Mouse (Mus musculus) stomach, embryonic 15.5 days (tissue): ENCODE measurements at regions not wholly inside any gene's neighbourhood (a gene's known extent, or its start where the extent isn't known, plus 50 kb on each side); places are given as distances from the start of the nearest gene placed in this dataset.

ENCODE experiments used
- ATAC-seq: fragments of 200-750 bp; cut with Nextera tagmentation; 2 replicates; pipeline ENCODE4 v1.8.0; 2017; ENCODE audit warnings: low read depth, moderate number of reproducible peaks, moderate TSS enrichment; ENCODE audit not compliant: insufficient read depth, low FRiP score
- H3K27ac ChIP-seq: fragments of 300-500 bp; sonication (generic); 2 replicates; pipeline ENCODE4 v1.5.1; 2015; ENCODE audit warnings: mild to moderate bottlenecking, inconsistent platforms
- H3K27me3 ChIP-seq: fragments of 300-500 bp; sonication (generic); replicated peaks from 2 replicates; pipeline ENCODE4 v1.6.1; 2015; ENCODE audit warnings: inconsistent platforms
- H3K36me3 ChIP-seq: fragments of 300-500 bp; sonication (generic); 2 replicates; pipeline ENCODE4 v1.6.1; 2015; ENCODE audit warnings: inconsistent platforms
- H3K4me1 ChIP-seq: fragments of 300-500 bp; sonication (generic); 2 replicates; pipeline ENCODE4 v1.6.1; 2015; ENCODE audit warnings: inconsistent platforms
- H3K4me2 ChIP-seq: fragments of 300-500 bp; sonication (generic); 2 replicates; pipeline ENCODE4 v1.6.1; 2015; ENCODE audit warnings: mild to moderate bottlenecking, inconsistent platforms
- H3K4me3 ChIP-seq: fragments of 300-500 bp; sonication (generic); replicated peaks from 2 replicates; pipeline ENCODE4 v1.5.1; 2015; ENCODE audit warnings: inconsistent platforms
- H3K9ac ChIP-seq: fragments of 300-500 bp; sonication (generic); 2 replicates; pipeline ENCODE4 v1.6.1; 2015; ENCODE audit warnings: inconsistent platforms
- H3K9me3 ChIP-seq: fragments of 300-500 bp; sonication (generic); 2 replicates; pipeline ENCODE4 v1.6.1; 2016; ENCODE audit warnings: inconsistent platforms
- WGBS: fragments of 180-500 bp; shearing (Covaris S2); methylation state at CpG from one replicate; pipeline ENCODE4 v1.1.7; 2015; 5-methylcytosine and 5-hydroxymethylcytosine counted together

DNA sequence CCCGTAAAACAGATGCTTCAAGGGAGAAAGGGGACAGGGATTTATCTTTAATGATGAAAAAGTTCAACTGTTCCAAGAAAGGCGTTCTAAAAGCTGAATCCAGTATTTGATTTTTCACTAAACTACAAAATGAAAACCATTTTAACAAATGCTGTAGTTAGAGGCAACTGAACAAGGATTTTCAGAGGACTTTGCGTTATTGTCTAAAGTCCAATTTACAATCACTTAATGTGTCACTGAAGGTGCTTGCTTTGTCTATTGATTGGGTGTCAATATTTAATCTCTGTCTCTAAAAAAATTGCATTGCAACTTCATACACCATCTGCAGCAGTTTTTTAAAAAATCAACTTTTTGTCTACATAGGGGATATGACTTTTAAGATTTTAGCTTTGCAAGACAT lies 773.4 kb upstream of the Adarb2 start:
- Histone ChIP-seq H3K9ac (no peak overlapping the region), H3K27ac (no peak overlapping the region), H3K27me3 (no peaks in the 10 kb centered on the region), H3K4me1 (no peaks in the 10 kb centered on the region), H3K4me3 (no peak overlapping the region), H3K36me3 (no peaks in the 10 kb centered on the region), H3K9me3 (no peaks in the 10 kb centered on the region), H3K4me2 (no peak overlapping the region)
- ATAC-seq = no peak
- 70% methylated on average over 3 of the region's 3 CpGs for WGBS

GRCm38 (mm10) chr13:7451434-7452002 lies 751.1 kb upstream of the Adarb2 start:
- 33% methylated on average over 2 of the region's 2 CpGs for WGBS
- no peaks in the 10 kb centered on the region for H3K27me3 ChIP-seq
- no peaks in the 10 kb centered on the region for H3K4me1 ChIP-seq
- H3K36me3 ChIP-seq = no peaks in the 10 kb centered on the region
- H3K4me3 ChIP-seq = no peak overlapping the region
- H3K9me3 ChIP-seq = no peaks in the 10 kb centered on the region
- no peak overlapping the region for H3K27ac ChIP-seq
- no peak overlapping the region for H3K9ac ChIP-seq
- H3K4me2 ChIP-seq = no peak overlapping the region
- ATAC-seq = no peak

DNA sequence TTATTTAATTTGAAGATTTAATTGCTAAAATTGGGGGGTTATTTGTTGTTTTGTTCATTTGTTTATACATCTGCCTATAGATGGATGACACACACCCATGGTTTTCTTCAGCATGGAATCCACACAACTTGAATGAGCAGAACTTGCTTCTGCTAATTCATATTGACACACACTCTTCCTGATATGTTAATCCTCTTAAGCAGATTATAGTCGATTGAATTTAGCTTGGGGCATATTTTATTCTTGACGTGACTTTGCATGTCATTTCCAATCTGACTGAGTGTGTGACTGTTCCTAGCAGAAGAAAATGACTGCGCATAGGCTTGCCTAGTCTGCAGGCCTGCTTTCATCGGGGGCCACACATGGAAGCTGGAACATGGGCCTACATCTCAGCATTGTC lies 727.0 kb upstream of the Adarb2 start:
- Histone ChIP-seq H3K27me3 (no peaks in the 10 kb centered on the region), H3K4me2 (no peak overlapping the region), H3K9ac (no peak overlapping the region), H3K4me3 (no peak overlapping the region), H3K36me3 (no peaks in the 10 kb centered on the region), H3K9me3 (no peaks in the 10 kb centered on the region), H3K27ac (no peak overlapping the region), H3K4me1 (no peaks in the 10 kb centered on the region)
- 85% methylated on average over 4 of the region's 4 CpGs for WGBS
- ATAC-seq = no peak

- no peak for ATAC-seq
- no peaks in the 10 kb centered on the region for H3K4me1 ChIP-seq
- no peak overlapping the region for H3K4me3 ChIP-seq
- H3K9me3 ChIP-seq = no peaks in the 10 kb centered on the region
- no peaks in the 10 kb centered on the region for H3K36me3 ChIP-seq
- no peak overlapping the region for H3K27ac ChIP-seq
- H3K9ac ChIP-seq = no peak overlapping the region
- H3K27me3 ChIP-seq = no peaks in the 10 kb centered on the region
- no peak overlapping the region for H3K4me2 ChIP-seq
Measured at GRCm38 (mm10) chr13:7518090-7518489, 684.6 kb upstream of the Adarb2 start.

- Histone ChIP-seq H3K36me3 (no peaks in the 10 kb centered on the region), H3K9ac (no peak overlapping the region), H3K4me1 (no peaks in the 10 kb centered on the region), H3K4me2 (no peak overlapping the region), H3K4me3 (no peak overlapping the region), H3K27me3 (no peaks in the 10 kb centered on the region), H3K9me3 (no peaks in the 10 kb centered on the region), H3K27ac (no peak overlapping the region)
- 85% methylated on average over 1 of the region's 1 CpGs for WGBS
- ATAC-seq = no peak
Measured at GRCm38 (mm10) chr13:7524436-7524835, 678.2 kb upstream of the Adarb2 start.

GRCm38 (mm10) chr13:7538856-7539255 lies 663.8 kb upstream of the Adarb2 start:
- Histone ChIP-seq H3K4me2 (no peak overlapping the region), H3K4me1 (no peaks in the 10 kb centered on the region), H3K9ac (no peak overlapping the region), H3K36me3 (no peaks in the 10 kb centered on the region), H3K9me3 (no peaks in the 10 kb centered on the region), H3K4me3 (no peak overlapping the region), H3K27me3 (no peaks in the 10 kb centered on the region), H3K27ac (no peak overlapping the region)
- WGBS = 76% methylated on average over 4 of the region's 4 CpGs
- no peak for ATAC-seq

GRCm38 (mm10) chr13:7584022-7584421 lies 618.6 kb upstream of the Adarb2 start:
- ATAC-seq = no peak

More at GRCm38 (mm10) chr13:7584022-7584421, 618.6 kb upstream of the Adarb2 start:
- H3K4me3 ChIP-seq = no peak overlapping the region
- no peak overlapping the region for H3K4me2 ChIP-seq
- 78% methylated on average over 3 of the region's 3 CpGs for WGBS
- H3K27ac ChIP-seq = no peak overlapping the region
- H3K9ac ChIP-seq = no peak overlapping the region
- no peaks in the 10 kb centered on the region for H3K27me3 ChIP-seq
- H3K36me3 ChIP-seq = no peaks in the 10 kb centered on the region
- H3K9me3 ChIP-seq = no peaks in the 10 kb centered on the region
- H3K4me1 ChIP-seq = no peaks in the 10 kb centered on the region
